Mouse (Mus musculus) adrenal gland, postnatal 36 days (tissue): ENCODE measurements around the gene Itpr1. TPM values are rescaled to one million over a fixed set of nuclear protein-coding genes. Genes with fewer than 3 reads are reported as not detected.
A peak's percentile ranks its signal among the peaks of the same experiment; 100 is the strongest.

Source experiments
- DNase-seq, 2 experiments: peaks; one replicate each; pipeline ENCODE4 v3.0.0; 2021; ENCODE audit warnings: mixed read lengths in 1 of 2
- total RNA-seq, 2 experiments: library from RNA; stranded (reverse); gene quantifications; 2 replicates each; pipeline ENCODE4 v1.2.3; 2021

Gene Itpr1
- total RNA-seq, 2 experiments from 2014 or later, result 124 to 167 TPM

- no peak for DNase-seq
These were observed 303.4 kb downstream of the Itpr1 start for GRCm38 (mm10) chr6:108516248-108516647.

GRCm38 (mm10) chr6:108517241-108517981, 304.5 kb downstream of the Itpr1 start:
- DNase-seq, result no peak

DNA sequence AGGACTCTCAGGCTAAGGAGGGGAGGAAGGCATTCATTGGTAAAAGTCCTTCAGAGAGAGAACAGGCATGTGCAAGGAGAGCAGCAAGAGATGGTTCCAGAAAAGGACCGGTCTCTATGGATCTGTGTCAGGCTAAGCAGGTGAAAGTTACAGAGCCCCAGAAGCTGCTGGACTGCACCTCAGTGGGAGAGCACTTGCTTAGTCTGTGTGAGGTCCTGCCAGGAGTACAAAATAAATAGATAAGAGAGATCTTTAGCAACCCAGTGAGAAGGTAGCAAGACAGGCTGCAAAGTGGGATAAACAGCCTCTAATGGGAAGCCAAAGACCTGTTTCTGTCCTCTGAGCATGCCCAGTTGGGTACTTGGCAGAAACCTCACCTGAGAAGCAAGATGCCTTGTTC, 305.1 kb downstream of the Itpr1 start:
- DNase-seq, result no peak

- DNase-seq, result no peak
These were observed 305.7 kb downstream of the Itpr1 start for GRCm38 (mm10) chr6:108518552-108518951.

DNA sequence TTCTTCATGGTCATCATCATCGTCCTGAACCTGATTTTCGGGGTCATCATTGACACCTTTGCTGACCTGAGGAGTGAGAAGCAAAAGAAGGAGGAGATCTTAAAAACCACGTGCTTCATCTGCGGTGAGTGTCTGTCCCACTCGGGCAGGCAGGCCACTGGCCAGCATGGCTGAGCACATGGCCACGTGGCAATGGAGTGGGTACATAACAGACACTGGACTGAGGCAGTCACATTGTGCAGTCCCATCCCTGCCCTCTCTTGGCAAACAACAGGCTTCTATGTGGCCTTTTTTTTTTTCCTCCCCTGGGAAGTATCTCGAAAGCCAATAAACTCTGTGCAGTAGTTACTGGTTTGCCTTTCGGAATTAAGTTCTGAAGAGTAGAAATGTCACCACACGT, 306.4 kb downstream of the Itpr1 start:
- DNase-seq, result no peak

GRCm38 (mm10) chr6:108523956-108524616, 311.2 kb downstream of the Itpr1 start:
- peak in 1 of 2 experiments; percentile 25 for DNase-seq

DNA sequence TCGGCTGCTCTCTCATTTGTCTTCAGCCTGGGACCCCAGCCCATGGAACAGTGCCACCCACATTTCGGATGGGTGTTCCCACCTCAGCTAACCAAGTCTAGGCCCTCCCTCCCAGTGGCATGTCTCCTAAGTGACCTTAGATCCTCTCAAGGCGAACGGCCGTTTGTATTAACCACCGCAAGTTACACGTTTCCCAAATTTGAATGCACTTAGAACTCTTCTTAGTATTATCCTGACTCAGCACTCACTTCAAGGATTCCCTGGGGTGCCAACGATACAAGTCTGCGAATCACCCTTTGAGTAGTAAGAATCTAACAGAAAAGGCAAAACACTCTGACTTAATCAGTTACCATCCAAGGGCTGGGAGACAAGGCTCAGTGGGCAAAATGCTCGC, 311.7 kb downstream of the Itpr1 start:
- DNase-seq, result no peak

GRCm38 (mm10) chr6:108527560-108527959, 314.7 kb downstream of the Itpr1 start:
- no peak for DNase-seq

DNA sequence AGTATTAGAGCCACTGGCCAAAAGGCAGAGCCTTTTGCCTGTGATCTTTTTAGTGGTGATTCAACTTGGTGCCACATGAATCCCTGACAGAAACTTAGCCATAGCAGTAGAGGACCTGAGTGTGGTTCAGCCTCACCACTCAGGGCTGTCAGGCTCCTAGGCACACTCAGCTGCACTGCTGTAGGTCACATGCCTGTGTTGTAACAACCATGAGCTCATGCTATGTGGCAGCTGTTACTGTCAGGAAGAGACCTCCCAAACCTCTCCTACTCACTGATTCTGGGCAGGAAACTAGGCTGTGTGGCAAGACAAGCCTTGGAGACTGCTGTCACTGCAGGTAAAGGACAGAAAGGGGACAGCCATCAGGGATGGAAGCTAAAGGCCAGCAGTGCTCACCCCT, 315.1 kb downstream of the Itpr1 start:
- DNase-seq, result peak; percentile 31 to 43

- DNase-seq, result no peak
These were observed 316.3 kb downstream of the Itpr1 start for GRCm38 (mm10) chr6:108529150-108529549.

DNA sequence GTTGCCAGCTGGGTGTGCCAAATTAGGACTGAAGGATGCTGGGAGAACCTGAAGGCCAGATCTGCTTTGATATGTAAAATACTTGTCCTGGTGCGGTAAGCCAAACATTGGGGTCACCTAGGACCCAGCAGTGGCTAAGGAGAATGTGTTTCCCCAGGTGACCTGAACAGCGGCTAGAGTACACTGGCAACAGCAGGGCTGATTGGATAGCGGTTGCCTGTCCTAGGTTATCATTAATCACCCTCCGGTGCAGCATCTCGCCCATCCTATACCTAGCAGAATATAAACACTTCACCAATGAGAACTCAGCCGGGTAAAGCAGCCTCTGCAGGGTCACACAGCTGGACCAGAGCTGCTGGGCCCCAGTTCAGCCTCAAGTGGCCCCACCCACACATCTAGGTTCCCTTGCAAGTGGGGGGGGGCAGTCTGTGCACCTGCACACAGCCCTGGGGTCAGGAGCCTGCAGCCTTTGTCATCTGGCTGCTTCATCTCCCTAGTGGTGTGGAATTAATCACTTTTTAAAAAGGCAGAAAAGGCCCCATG, 318.0 kb downstream of the Itpr1 start:
- DNase-seq, result no peak

GRCm38 (mm10) chr6:108531324-108532311, 318.7 kb downstream of the Itpr1 start:
- peak; percentile 40 to 55 for DNase-seq

GRCm38 (mm10) chr6:108532486-108533179, 319.7 kb downstream of the Itpr1 start:
- peak; percentile 21 to 53 for DNase-seq

GRCm38 (mm10) chr6:108534139-108534538, 321.2 kb downstream of the Itpr1 start:
- no peak for DNase-seq

GRCm38 (mm10) chr6:108534596-108534995, 321.7 kb downstream of the Itpr1 start:
- peak; percentile 37 to 40 for DNase-seq

- DNase-seq, result no peak
These were observed 322.4 kb downstream of the Itpr1 start for GRCm38 (mm10) chr6:108535309-108535708.

GRCm38 (mm10) chr6:108536546-108537317, 323.8 kb downstream of the Itpr1 start:
- DNase-seq, result peak in 1 of 2 experiments; percentile 47

DNA sequence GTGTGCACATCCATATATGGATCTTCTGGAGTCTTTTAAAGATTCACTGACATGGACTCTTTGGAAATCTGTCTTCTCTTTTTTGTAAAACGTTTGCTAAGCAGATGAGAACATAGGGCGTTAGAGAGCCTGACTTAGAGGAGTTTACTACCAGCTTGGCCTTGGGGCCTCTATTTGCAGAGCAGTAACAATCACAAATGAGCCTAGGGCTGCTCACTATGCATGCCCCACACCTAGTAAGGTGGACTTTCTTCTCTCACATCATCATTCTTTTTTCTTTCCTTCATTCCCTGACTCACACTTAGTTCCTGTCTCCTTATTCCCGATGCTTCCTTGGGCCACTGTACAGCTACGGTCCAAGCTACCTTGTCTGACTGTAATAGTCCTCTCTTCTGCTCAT, 325.5 kb downstream of the Itpr1 start:
- no peak for DNase-seq

GRCm38 (mm10) chr6:108540441-108540840, 327.5 kb downstream of the Itpr1 start:
- DNase-seq, result no peak

DNA sequence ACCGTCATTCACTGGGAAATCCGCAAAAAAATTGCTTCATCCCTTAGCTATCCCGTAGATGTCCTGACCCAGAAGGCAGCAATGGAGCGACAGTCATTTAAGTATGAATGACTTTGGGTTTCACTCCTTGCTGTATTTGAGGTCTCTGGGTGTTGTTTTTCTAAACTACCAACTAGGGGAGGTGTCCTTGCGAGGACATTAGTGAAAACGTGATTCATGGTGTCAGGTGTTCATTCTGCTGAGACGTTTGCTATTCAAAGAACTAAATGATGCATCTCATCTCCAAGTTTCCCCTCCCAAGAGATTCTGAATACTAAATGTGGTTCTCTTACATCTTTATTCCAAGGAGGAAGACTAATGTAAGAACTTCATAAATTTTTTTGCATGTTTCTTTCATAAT, 332.0 kb downstream of the Itpr1 start:
- no peak for DNase-seq

DNA sequence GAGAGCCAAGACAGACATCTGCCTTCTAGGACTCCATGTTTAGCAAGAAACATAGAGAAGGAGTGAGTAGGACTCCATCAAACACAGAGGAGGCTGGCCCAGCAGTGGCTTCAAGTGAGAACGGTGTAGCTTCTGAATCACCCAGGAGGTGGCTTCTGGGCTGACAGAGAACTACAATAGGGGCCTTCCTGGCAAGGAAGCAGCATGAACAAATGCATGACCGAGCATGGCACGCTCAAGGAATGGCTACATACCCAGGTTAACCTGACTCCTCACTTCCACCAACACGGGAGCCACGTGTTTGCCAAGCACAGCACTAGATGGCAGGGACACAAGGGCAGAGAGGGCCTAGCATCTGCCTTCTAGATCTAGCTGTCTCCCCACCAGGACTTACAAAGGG, 332.6 kb downstream of the Itpr1 start:
- no peak for DNase-seq
